Mouse (Mus musculus) lung, postnatal 0 days (tissue): ENCODE results near the gene Keg1. TPM values are rescaled to one million over a fixed set of nuclear protein-coding genes. Genes with fewer than 3 reads are reported as not detected.
"Not testable (repeated sequence)": the region's sequence is repeated elsewhere in the genome, so short reads cannot be mapped to it uniquely, and the experiment has no call there.

Experiments used
- ATAC-seq: fragments of 200-750 bp; cut with Nextera tagmentation; 2 replicates; pipeline ENCODE4 v1.8.0; 2017; ENCODE audit warnings: moderate library complexity
- DNase-seq: peaks from one replicate; pipeline ENCODE4 v3.0.0-alpha.2; 2016; ENCODE audit warnings: low spot score
- H3K27ac ChIP-seq: fragments of 300-500 bp; sonication (generic); 2 replicates; pipeline ENCODE4 v1.5.1; 2014; ENCODE audit warnings: antibody characterized with exemption, mild to moderate bottlenecking, low read length, mixed read lengths
- H3K27me3 ChIP-seq: fragments of 300-500 bp; sonication (generic); replicated peaks from 2 replicates; pipeline ENCODE4 v1.6.1; 2014; ENCODE audit warnings: low read length, mixed read lengths; ENCODE audit not compliant: insufficient read depth
- H3K36me3 ChIP-seq: fragments of 300-500 bp; sonication (generic); 2 replicates; pipeline ENCODE4 v1.6.1; 2014; ENCODE audit warnings: low read length, mixed read lengths; ENCODE audit not compliant: insufficient read depth
- H3K4me1 ChIP-seq: fragments of 300-500 bp; sonication (generic); 2 replicates; pipeline ENCODE4 v1.6.1; 2014; ENCODE audit warnings: antibody characterized with exemption, low read depth, low read length, mixed read lengths; ENCODE audit not compliant: insufficient read depth
- H3K4me2 ChIP-seq: fragments of 300-500 bp; sonication (generic); replicated peaks from 2 replicates; pipeline ENCODE4 v1.6.1; 2014; ENCODE audit warnings: low read depth, mild to moderate bottlenecking, low read length, moderate library complexity, mixed read lengths
- H3K4me3 ChIP-seq: fragments of 300-500 bp; sonication (generic); 2 replicates; pipeline ENCODE4 v1.5.1; 2014; ENCODE audit warnings: low read depth, low read length
- H3K9ac ChIP-seq: fragments of 300-500 bp; sonication (generic); replicated peaks from 2 replicates; pipeline ENCODE4 v1.6.1; 2014; ENCODE audit warnings: low read depth, mild to moderate bottlenecking
- H3K9me3 ChIP-seq: fragments of 300-500 bp; sonication (generic); 2 replicates; pipeline ENCODE4 v1.6.1; 2016; ENCODE audit warnings: low read length, mixed read lengths
- CTCF ChIP-seq: IDR thresholded peaks from 2 replicates; pipeline ENCODE4 v1.5.1; 2016; ENCODE audit warnings: antibody characterized with exemption, mild to moderate bottlenecking
- EP300 ChIP-seq: IDR thresholded peaks from 2 replicates; pipeline ENCODE4 v1.6.1; 2016; ENCODE audit warnings: antibody characterized with exemption, mild to moderate bottlenecking, control low read depth
- WGBS: fragments of 180-500 bp; shearing (Covaris S2); extraction: QIAGEN DNeasy Blood & Tissue Kit; methylation state at CpG from one replicate; pipeline ENCODE4 v1.1.7; 2014; 5-methylcytosine and 5-hydroxymethylcytosine counted together
- polyA plus RNA-seq: library from polyadenylated mRNA; unstranded; fragments of >200 nt; fragmentation: Nextera tagmentation; extraction: Ambion mirVana; gene quantifications from 2 replicates; pipeline ENCODE4 v1.2.1, GENCODE M21; 2015

Keg1 gene
- polyA plus RNA-seq, 1 experiment from 2014 or later = not detected

- no peak overlapping the region for H3K9ac ChIP-seq
- H3K4me3 ChIP-seq = no peak overlapping the region
- H3K4me2 ChIP-seq = no peak overlapping the region
- no peaks in the 10 kb centered on the region for H3K36me3 ChIP-seq
- ATAC-seq = no peak
- DNase-seq = no peak
- H3K27ac ChIP-seq = no peak overlapping the region
- no peaks in the 10 kb centered on the region for H3K9me3 ChIP-seq
- no peaks in the 10 kb centered on the region for H3K4me1 ChIP-seq
- TF ChIP-seq EP300 (no peak), CTCF (no peak)
- no peaks in the 10 kb centered on the region for H3K27me3 ChIP-seq
These were observed 10.9 kb upstream of the Keg1 start for GRCm38 (mm10) chr19:12684638-12685037.

- Histone ChIP-seq H3K4me2 (no peak overlapping the region), H3K9ac (no peak overlapping the region), H3K9me3 (no peaks in the 10 kb centered on the region), H3K4me3 (no peak overlapping the region), H3K27ac (no peak overlapping the region), H3K27me3 (no peaks in the 10 kb centered on the region), H3K4me1 (no peaks in the 10 kb centered on the region), H3K36me3 (no peaks in the 10 kb centered on the region)
- DNase-seq (no peak), ATAC-seq (no peak)
- TF ChIP-seq EP300 (no peak), CTCF (no peak)
These were observed 10.4 kb upstream of the Keg1 start for GRCm38 (mm10) chr19:12685231-12685630.

GRCm38 (mm10) chr19:12696221-12696620 is 635 bp downstream of the Keg1 start:
- TF ChIP-seq CTCF = no peak
- no peak for TF ChIP-seq EP300
- no peak for DNase-seq
- Histone ChIP-seq H3K9ac (no peak overlapping the region), H3K4me3 (no peak overlapping the region), H3K27me3 (no peaks in the 10 kb centered on the region), H3K4me2 (no peak overlapping the region), H3K4me1 (no peaks in the 10 kb centered on the region), H3K9me3 (no peaks in the 10 kb centered on the region), H3K27ac (no peak overlapping the region), H3K36me3 (no peaks in the 10 kb centered on the region)
- ATAC-seq = no peak

DNA sequence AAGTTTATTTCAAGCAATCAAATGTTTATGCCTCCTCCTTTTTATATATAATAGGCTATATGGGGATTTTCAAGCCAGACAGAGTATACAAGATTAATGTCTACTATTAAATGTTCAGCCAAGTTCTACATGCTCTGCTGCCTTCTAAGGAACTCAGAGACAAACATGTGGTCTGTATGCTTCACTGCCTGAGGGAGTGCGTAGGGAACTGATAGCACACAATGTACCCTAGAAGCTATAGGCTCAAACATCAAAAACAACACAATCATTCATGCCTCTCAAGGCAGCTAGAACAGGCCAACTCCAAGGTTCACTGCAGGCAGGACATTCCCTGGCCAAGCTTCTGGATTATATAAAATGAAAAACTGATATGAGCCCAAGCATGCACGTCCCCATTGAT is 12.9 kb downstream of the Keg1 start:
- WGBS = 74% methylated on average over 2 of the region's 2 CpGs
- Histone ChIP-seq H3K4me2 (no peak overlapping the region), H3K9ac (no peak overlapping the region), H3K27me3 (no peaks in the 10 kb centered on the region), H3K4me3 (no peak overlapping the region), H3K27ac (no peak overlapping the region), H3K9me3 (no peaks in the 10 kb centered on the region), H3K36me3 (no peaks in the 10 kb centered on the region), H3K4me1 (no peaks in the 10 kb centered on the region)
- no peak for TF ChIP-seq EP300
- no peak for TF ChIP-seq CTCF
- DNase-seq = no peak
- ATAC-seq = no peak

DNA sequence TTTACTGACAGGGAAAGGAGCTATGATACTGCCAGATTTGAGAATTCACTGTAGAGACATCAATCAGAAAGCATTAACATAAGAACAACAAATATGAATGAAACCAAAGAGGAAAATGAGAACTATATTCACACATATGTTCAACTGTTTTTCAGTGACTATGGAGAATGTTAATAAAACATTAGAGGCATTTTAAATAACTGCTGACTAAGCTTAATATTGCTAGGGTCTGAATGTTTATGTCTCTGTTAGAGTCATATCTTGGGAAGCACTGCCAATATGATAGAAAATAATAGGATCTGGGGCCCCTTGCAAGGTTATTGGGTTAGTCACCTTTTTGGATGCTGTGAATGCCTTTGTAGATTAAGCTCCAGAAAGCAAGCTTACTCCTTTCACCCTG is 13.4 kb downstream of the Keg1 start:
- Histone ChIP-seq H3K36me3 (no peaks in the 10 kb centered on the region), H3K4me3 (no peak overlapping the region), H3K27ac (no peak overlapping the region), H3K4me2 (no peak overlapping the region), H3K9me3 (no peaks in the 10 kb centered on the region), H3K27me3 (no peaks in the 10 kb centered on the region), H3K9ac (no peak overlapping the region), H3K4me1 (no peaks in the 10 kb centered on the region)
- TF ChIP-seq EP300 = no peak
- no peak for TF ChIP-seq CTCF
- no peak for DNase-seq
- no peak for ATAC-seq

- 69% methylated on average over 6 of the region's 6 CpGs for WGBS
- H3K36me3 ChIP-seq = no peaks in the 10 kb centered on the region
- H3K9me3 ChIP-seq = no peaks in the 10 kb centered on the region
- H3K9ac ChIP-seq = no peak overlapping the region
- no peak for DNase-seq
- H3K4me3 ChIP-seq = no peak overlapping the region
- no peak for ATAC-seq
- no peak overlapping the region for H3K27ac ChIP-seq
- TF ChIP-seq CTCF (no peak), EP300 (no peak)
- H3K27me3 ChIP-seq = no peaks in the 10 kb centered on the region
- no peak overlapping the region for H3K4me2 ChIP-seq
- no peaks in the 10 kb centered on the region for H3K4me1 ChIP-seq
These were observed 23.6 kb downstream of the Keg1 start for GRCm38 (mm10) chr19:12719189-12719588.

- Histone ChIP-seq H3K36me3 (no peaks in the 10 kb centered on the region), H3K4me1 (no peaks in the 10 kb centered on the region), H3K9ac (no peak overlapping the region), H3K27me3 (no peaks in the 10 kb centered on the region), H3K27ac (no peak overlapping the region), H3K4me3 (no peak overlapping the region), H3K4me2 (no peak overlapping the region), H3K9me3 (no peaks in the 10 kb centered on the region)
- DNase-seq (no peak), ATAC-seq (no peak)
- TF ChIP-seq CTCF = no peak
- no peak for TF ChIP-seq EP300
- 55% methylated on average over 2 of the region's 2 CpGs for WGBS
These were observed 24.9 kb downstream of the Keg1 start for GRCm38 (mm10) chr19:12720463-12720862.

DNA sequence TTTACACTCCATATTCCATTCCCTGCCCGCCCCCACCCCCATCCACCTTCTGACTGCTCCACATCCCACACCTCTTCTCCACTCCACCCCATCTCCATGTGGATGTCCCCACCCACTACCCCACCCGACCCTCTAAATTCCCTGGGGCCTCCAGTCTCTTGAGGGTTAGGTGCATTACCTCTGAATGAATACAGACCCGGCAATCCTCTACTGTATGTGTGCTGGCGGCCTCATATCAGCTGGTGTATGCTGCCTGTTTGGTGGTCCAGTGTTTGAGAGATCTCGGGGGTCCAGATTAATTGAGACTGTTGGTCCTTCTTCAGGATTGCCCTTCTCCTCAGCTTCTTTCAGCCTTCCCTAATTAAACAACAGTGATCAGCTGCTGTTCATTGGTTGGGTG is 25.3 kb downstream of the Keg1 start:
- not testable (repeated sequence) for H3K9ac ChIP-seq, H3K4me3 ChIP-seq, H3K4me2 ChIP-seq, H3K27me3 ChIP-seq, H3K4me1 ChIP-seq, ATAC-seq, H3K27ac ChIP-seq, DNase-seq, H3K36me3 ChIP-seq, H3K9me3 ChIP-seq
- 79% methylated on average over 5 of the region's 5 CpGs for WGBS

DNA sequence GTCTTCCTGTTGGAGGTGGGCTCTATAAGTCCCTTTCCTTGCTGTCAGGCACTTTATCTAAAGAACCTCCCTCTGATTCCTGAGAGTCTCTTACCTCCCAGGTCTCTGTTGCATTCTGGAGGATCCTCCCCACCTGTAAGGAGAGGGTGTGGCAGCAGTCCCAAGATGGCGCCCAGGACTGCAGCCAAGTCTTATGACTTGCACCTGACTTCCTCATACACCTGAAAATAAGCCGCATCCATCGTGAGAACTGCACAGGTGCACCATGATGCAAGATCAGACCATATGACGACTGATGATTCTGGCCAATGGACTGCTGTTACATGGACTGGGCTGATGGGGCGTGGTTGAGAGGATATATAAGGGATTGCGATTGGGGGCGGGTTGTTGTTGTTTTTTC is 26.0 kb downstream of the Keg1 start:
- not testable (repeated sequence) for H3K9me3 ChIP-seq, H3K4me3 ChIP-seq, H3K9ac ChIP-seq, H3K4me2 ChIP-seq, DNase-seq, ATAC-seq, H3K36me3 ChIP-seq, H3K27me3 ChIP-seq, H3K4me1 ChIP-seq, H3K27ac ChIP-seq
- 90% methylated on average over 7 of the region's 7 CpGs for WGBS
